Mouse (Mus musculus) G1E (cell line): ENCODE measurements around the gene Lrmda. TPM values are rescaled to one million over a fixed set of nuclear protein-coding genes. Genes with fewer than 3 reads are reported as not detected.

Experiments used
- ATAC-seq: 2 replicates; pipeline ENCODE4 v1.8.0; 2016; ENCODE audit warnings: mild to moderate bottlenecking; ENCODE audit not compliant: insufficient number of reproducible peaks, poor library complexity, low FRiP score, severe bottlenecking; ENCODE audit errors: extremely low read depth
- DNase-seq: peaks from one replicate; pipeline ENCODE4 v3.0.0; 2012; ENCODE audit warnings: low spot score
- H3K27me3 ChIP-seq: 2 replicates; pipeline ENCODE4 v1.6.1; 2012; ENCODE audit warnings: mild to moderate bottlenecking, low read length, inconsistent platforms; ENCODE audit not compliant: insufficient read depth
- H3K36me3 ChIP-seq: replicated peaks from 2 replicates; pipeline ENCODE3; 2012; ENCODE audit warnings: mild to moderate bottlenecking, inconsistent platforms
- H3K4me1 ChIP-seq: 2 replicates; pipeline ENCODE4 v1.6.1; 2012; ENCODE audit warnings: low read depth, low read length, inconsistent platforms, mixed read lengths; ENCODE audit not compliant: insufficient read depth
- H3K4me3 ChIP-seq: 2 replicates; pipeline ENCODE4 v1.5.1; 2012; ENCODE audit warnings: low read depth, mild to moderate bottlenecking, inconsistent platforms, low read length, moderate library complexity, mixed read lengths
- H3K9me3 ChIP-seq: replicated peaks from 2 replicates; pipeline ENCODE4 v1.6.1; 2012; ENCODE audit warnings: inconsistent platforms
- CTCF ChIP-seq: IDR thresholded peaks from 2 replicates; pipeline ENCODE4 v1.5.1; 2012; ENCODE audit warnings: low read depth, low read length, inconsistent platforms, mixed read lengths
- GATA1 ChIP-seq: IDR thresholded peaks from 2 replicates; pipeline ENCODE4 v1.6.1; 2012; ENCODE audit warnings: borderline replicate concordance, low read length, inconsistent platforms, mixed read lengths
- GATA2 ChIP-seq: IDR thresholded peaks from 2 replicates; pipeline ENCODE4 v1.6.1; 2012; ENCODE audit warnings: low read depth, low read length, inconsistent platforms, borderline replicate concordance
- POLR2AphosphoS5 ChIP-seq: IDR thresholded peaks from 2 replicates; pipeline ENCODE4 v1.6.1; 2012; ENCODE audit warnings: low read depth, low read length, inconsistent platforms; ENCODE audit not compliant: insufficient replicate concordance
- TAL1 ChIP-seq: conservative IDR thresholded peaks from 2 replicates; pipeline ENCODE4 v1.6.1; 2012; ENCODE audit warnings: low read depth, low read length, inconsistent platforms, mixed read lengths
- polyA plus RNA-seq: library from polyadenylated mRNA; stranded (reverse); fragments of >175 nt; gene quantifications from 2 replicates; pipeline ENCODE4 v1.2.3, GENCODE M21; 2012
- total RNA-seq, 2 experiments: library from RNA; stranded (forward) in 1 of 2; stranded (reverse) in 1 of 2; fragments of 200-1000 nt in 1 of 2; fragments of >200 nt in 1 of 2; fragmentation: Nextera tagmentation in 1 of 2; gene quantifications; 2 replicates each; pipeline ENCODE4 v1.2.3; 2014 to 2017

Lrmda gene
- total and polyA plus RNA-seq, 3 experiments, result not detected

DNA sequence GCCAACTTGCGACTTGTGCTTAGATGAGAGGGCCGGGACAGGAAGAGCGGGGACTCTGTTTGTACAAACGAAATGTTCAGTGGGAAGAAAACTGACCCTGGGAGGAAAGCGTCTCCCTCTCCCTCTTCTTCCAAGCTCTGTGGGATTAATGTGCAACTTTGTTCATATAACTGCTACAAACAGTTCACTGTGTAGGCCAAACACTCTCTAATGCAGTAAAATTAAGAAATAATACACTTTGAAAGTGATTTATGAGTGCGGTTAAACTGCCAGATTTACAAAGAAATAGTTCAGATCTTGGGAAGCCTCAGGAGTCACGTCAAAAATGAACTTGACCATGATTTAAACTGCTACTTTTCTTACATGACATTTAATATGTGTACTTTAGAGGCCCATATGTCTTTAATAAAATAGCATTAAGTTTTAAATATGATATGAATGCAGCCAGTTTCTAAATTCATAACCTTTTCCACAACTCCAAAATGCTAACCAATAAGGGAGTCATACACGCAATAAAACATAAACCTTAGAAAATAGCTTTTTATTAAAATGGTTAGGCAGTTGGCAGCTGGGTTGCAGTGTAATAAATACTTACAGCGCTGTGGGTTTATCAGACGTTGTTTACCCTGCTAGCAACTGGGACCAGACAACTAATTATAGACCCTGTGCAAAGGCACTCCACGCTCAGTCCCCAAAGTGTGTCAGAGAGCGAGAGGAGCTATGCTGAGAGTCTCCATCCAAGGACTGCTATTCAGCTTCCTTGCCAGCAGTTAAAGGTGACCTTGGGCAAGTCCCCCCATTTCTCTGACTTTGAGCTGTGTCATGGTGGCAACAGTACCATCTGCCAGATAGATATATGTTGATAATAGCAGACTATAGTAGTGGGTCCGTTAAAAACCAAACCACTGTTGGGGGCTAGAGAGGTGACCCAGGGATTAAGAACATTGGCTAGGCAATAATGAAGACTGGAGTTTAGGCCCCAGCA is 590.0 kb downstream of the Lrmda start:
- no peaks in the 10 kb centered on the region for H3K27me3 ChIP-seq
- no peak overlapping the region for H3K4me3 ChIP-seq
- DNase-seq (no peak), ATAC-seq (no peak)
- no peaks in the 10 kb centered on the region for H3K4me1 ChIP-seq
- TF ChIP-seq TAL1 (no peak), POLR2AphosphoS5 (no peak), CTCF (no peak), GATA1 (no peak), GATA2 (no peak)
- H3K9me3 ChIP-seq, result peaks cover 4% of the 10 kb centered on the region
- no peaks in the 10 kb centered on the region for H3K36me3 ChIP-seq

DNA sequence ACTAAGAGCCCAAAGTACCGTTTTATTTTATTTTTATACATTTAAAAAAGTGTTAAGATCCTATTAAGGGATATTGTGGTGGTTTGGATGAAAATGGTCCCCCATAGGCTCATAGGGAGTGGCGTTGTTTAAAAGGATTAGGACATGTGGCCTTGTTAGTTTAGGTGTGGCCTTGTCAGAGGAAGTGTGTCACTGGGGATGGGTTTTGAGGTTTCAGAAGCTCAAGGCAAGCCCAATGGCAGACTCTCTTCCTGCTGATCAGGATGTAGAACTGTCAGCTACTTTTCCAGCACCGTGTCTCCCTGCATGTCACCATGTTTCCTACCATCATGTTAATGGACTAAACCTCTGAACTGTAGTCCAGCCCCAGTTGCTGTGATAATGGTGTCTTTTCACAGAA is 591.5 kb downstream of the Lrmda start:
- no peak for TF ChIP-seq CTCF
- no peak for TF ChIP-seq GATA1
- TF ChIP-seq TAL1, result no peak
- no peak for TF ChIP-seq GATA2
- no peak for TF ChIP-seq POLR2AphosphoS5
- H3K36me3 ChIP-seq, result no peaks in the 10 kb centered on the region
- no peaks in the 10 kb centered on the region for H3K27me3 ChIP-seq
- H3K9me3 ChIP-seq, result peaks cover 4% of the 10 kb centered on the region
- no peaks in the 10 kb centered on the region for H3K4me1 ChIP-seq
- no peak for DNase-seq
- no peak overlapping the region for H3K4me3 ChIP-seq
- no peak for ATAC-seq

DNA sequence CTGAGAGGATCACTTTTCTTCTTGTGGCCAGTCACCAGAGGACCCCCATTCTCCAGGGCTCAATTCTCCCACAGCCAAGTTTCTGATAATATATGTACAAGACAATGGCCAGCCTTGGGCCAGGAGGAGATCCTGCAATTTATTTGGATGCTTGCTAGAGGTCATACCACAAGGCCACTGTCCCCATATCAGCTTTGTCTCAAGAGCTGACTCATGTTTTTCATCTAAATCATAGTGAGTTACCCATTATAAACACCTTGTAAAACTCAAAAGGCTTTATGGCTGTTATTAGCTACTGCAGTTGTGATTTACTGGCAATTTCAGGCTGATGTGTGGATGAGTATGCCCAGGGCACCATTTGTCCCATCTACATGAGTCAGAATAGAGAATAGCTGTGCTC is 600.7 kb downstream of the Lrmda start:
- Histone ChIP-seq H3K27me3 (no peaks in the 10 kb centered on the region), H3K4me3 (no peak overlapping the region), H3K36me3 (no peaks in the 10 kb centered on the region), H3K9me3 (peaks cover 11% of the 10 kb centered on the region), H3K4me1 (no peaks in the 10 kb centered on the region)
- TF ChIP-seq POLR2AphosphoS5, result no peak
- no peak for TF ChIP-seq GATA1
- no peak for TF ChIP-seq TAL1
- no peak for TF ChIP-seq CTCF
- no peak for TF ChIP-seq GATA2
- DNase-seq, result no peak
- ATAC-seq, result no peak

DNA sequence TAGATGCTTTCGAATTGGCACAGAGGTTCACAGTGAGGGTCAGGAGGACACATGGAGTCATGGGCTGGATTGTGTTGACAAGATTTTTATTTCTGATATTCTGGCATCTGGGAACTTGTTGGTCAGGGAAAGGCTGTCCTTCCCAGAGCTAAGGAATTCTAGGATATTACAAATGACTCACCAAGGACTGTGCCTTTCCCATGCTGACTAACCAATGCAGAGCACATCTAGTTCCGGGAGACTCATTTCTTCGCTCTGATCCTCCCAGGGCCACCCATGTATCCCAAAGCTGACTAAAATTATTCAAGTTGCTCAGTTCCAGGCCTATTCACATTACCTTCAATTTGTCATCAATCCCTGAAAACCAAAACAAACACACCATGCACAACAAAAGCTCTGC is 602.4 kb downstream of the Lrmda start:
- H3K9me3 ChIP-seq, result peaks cover 11% of the 10 kb centered on the region
- H3K36me3 ChIP-seq, result no peaks in the 10 kb centered on the region
- DNase-seq (no peak), ATAC-seq (no peak)
- TF ChIP-seq POLR2AphosphoS5 (no peak), GATA1 (no peak), TAL1 (no peak), CTCF (no peak), GATA2 (no peak)
- no peaks in the 10 kb centered on the region for H3K4me1 ChIP-seq
- no peak overlapping the region for H3K4me3 ChIP-seq
- no peaks in the 10 kb centered on the region for H3K27me3 ChIP-seq

DNA sequence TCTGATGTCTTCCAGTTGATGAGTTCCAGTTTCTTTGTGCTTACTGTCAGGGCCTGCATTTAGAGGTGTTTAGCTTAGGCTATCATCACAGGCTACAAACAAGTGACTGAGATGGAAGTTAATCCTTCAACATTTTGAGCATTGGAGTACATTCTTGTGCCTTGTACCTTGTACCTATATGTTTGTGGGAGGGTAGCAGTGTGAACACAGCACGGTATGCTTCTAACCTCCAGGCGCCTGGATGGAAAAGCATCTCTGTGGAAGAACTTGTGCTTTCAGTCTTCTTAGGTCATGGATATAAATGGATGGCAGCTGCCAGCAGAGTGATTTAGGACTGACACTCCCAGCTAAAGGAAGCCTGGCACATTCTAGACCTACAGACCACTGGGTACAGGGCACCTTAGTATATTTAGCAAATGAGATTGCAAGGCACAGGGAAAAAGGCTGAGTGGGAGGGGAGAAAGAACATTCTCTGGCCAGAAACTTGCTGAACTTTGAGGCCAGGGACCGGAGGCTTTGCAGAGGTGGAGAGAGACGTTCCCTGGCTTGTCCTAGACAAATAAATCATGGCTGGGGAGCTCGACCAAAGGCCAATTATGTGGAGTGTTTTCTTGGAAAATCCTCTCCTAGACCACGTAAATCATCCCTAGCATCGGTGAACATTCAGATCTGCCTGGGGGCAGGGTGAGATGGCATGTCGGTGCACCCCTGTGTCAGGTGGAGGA is 607.8 kb downstream of the Lrmda start:
- Histone ChIP-seq H3K36me3 (no peaks in the 10 kb centered on the region), H3K9me3 (peaks cover 17% of the 10 kb centered on the region), H3K27me3 (no peaks in the 10 kb centered on the region), H3K4me1 (no peaks in the 10 kb centered on the region), H3K4me3 (no peak overlapping the region)
- DNase-seq (no peak), ATAC-seq (no peak)
- TF ChIP-seq GATA1 (no peak), CTCF (no peak), POLR2AphosphoS5 (no peak), TAL1 (no peak), GATA2 (no peak)

DNA sequence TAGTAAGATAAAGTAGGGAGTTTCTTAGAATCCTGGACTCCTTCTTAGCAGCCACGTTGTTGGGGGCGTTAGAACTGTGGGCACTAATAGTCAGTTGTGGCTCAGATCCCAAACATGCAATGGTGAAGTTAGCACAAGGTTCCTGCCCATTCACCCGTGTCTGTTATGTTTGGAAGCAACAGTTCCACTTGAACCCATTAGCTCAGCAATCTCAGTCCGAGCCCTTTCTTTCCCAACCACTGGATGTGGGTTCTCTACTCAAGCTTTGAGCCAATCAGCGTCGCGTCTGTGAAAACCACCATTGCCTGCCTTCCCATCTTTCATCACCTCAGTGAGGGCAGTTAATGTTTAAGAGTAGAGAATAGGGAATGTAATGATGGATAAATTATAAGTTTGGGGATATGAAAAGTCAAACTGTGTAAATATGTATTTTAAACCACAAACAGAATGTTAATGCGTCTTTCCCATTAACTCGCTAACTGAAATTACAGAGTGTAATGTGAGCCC is 610.9 kb downstream of the Lrmda start:
- TF ChIP-seq TAL1 (no peak), GATA1 (no peak), GATA2 (no peak), CTCF (no peak)
- H3K36me3 ChIP-seq, result no peaks in the 10 kb centered on the region
- no peak for ATAC-seq
- H3K27me3 ChIP-seq, result no peaks in the 10 kb centered on the region
- H3K4me3 ChIP-seq, result no peak overlapping the region
- H3K4me1 ChIP-seq, result no peaks in the 10 kb centered on the region
- peaks cover 12% of the 10 kb centered on the region for H3K9me3 ChIP-seq
- DNase-seq, result no peak
